Mouse (Mus musculus): ENCODE results near the gene Sat2.

Gene Sat2

GRCm38 (mm10) chr11:69632284-69633089 is 10.7 kb downstream of the Sat2 start, which contains the start of gene Fxr2:
Fxr2 (plus strand) TSS chr11:69632990.
- DNase-seq (ENCODE audit: low spot score in 2 of 2): peak; percentile 100

GRCm38 (mm10) chr11:69633128-69633866 is 11.5 kb downstream of the Sat2 start:
- DNase-seq (ENCODE audit: low spot score in 2 of 2): peak in 1 of 2 experiments; percentile 46

DNA sequence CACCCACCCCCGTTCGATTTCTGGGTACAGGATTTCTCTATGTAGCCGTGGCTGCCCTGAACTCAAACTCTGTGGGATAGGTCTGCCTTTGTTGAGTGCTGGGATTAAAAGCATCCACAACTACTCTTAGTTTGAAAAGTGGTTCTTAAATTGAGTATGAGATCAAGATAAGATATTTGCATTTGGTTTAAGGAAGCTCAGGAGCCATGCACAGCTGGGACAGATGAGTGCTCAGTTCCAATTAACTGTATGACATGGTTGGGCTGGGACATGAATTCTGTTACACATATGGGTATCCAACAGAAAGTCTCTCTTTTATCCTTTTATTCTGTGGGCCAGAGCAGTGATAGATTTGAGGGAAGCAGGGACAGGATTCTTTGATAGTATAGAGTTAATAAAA is 13.6 kb downstream of the Sat2 start:
- no peak for DNase-seq (ENCODE audit: low spot score in 2 of 2)

DNA sequence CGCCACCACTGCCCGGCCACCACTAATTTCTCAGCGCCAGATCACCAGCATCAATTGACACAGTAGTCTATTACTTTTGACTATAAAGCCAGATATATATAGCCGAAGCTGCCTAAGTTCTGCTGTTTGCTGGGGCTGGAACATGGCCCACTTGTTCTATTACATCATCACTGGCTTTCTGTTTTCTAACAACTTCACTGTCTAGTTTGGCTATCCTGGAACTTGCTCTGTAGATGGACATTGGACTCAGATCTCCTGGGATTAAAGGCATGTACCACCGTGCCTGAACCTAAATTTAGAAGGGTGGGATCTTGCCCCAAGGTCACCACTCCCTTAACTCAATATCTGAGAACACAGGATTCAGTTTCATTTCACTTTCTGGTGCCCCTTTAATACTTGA is 24.0 kb downstream of the Sat2 start:
- DNase-seq (ENCODE audit: low spot score in 2 of 2): no peak

- DNase-seq (ENCODE audit: low spot score in 2 of 2): no peak
Measured at GRCm38 (mm10) chr11:69653399-69653798, 31.6 kb downstream of the Sat2 start.

GRCm38 (mm10) chr11:69654760-69655159 is 32.9 kb downstream of the Sat2 start:
- no peak for DNase-seq (ENCODE audit: low spot score in 2 of 2)

DNA sequence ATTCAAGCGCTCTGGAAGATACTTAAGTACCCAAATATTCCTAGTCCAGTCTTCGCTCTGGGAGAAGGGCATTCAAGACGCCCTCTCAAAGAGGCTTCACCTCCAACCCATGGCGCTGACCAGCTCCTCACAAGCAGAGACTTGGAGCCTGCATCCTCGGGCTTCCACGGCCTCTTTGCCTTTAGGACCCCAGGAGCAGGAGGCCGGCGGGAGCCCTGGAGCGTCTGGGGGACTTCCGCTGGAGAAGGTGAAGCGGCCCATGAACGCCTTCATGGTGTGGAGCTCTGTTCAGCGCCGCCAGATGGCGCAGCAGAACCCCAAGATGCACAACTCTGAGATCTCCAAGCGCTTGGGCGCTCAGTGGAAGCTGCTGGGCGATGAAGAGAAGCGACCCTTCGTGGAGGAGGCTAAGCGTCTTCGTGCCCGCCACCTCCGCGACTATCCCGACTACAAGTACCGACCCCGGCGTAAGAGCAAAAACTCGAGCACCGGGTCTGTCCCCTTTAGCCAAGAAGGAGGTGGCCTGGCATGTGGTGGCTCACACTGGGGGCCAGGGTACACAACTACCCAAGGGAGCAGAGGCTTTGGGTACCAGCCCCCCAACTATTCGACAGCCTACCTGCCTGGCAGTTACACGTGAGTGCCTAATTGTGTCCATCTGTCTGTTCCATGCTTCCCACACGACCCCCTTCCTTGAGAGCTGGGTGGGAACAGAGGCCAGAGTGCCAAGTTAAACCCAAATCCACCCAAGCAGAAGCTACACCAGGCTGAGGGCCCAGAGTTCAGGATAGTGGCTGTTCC is 33.6 kb downstream of the Sat2 start, which contains the start of gene Sox15:
Sox15 (plus strand) TSS at position 51 of the 801 bp plus-strand sequence.
- DNase-seq (ENCODE audit: low spot score in 2 of 2): peak; percentile 50 to 76

GRCm38 (mm10) chr11:69656065-69656455 is 34.2 kb downstream of the Sat2 start:
- peak; percentile 55 to 68 for DNase-seq (ENCODE audit: low spot score in 2 of 2)

GRCm38 (mm10) chr11:69656617-69657461 is 35.0 kb downstream of the Sat2 start:
- peak in 1 of 2 experiments; percentile 66 for DNase-seq (ENCODE audit: low spot score in 2 of 2)

DNA sequence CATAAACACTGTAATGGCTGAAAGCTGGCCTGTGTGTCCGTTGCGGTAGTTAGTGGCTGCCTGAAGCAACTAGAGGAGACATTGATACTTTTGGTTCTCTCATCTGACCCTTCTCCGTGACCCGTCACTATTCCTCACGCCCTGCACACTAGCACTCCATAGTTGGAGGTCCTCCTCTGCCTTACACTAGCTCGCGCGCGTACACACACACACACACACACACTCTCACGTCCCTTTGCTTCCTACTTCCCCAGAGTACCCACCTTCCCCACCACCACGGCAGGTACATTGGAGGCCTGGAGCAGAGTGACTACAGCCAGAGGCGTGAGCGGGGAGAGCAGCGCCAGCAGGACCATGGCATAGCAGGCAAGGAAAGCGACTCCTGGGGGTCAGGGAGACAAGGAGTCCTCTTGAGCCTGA is 35.6 kb downstream of the Sat2 start:
- DNase-seq (ENCODE audit: low spot score in 2 of 2): no peak

GRCm38 (mm10) chr11:69661221-69661881 is 39.5 kb downstream of the Sat2 start:
- DNase-seq (ENCODE audit: low spot score in 2 of 2): no peak

DNA sequence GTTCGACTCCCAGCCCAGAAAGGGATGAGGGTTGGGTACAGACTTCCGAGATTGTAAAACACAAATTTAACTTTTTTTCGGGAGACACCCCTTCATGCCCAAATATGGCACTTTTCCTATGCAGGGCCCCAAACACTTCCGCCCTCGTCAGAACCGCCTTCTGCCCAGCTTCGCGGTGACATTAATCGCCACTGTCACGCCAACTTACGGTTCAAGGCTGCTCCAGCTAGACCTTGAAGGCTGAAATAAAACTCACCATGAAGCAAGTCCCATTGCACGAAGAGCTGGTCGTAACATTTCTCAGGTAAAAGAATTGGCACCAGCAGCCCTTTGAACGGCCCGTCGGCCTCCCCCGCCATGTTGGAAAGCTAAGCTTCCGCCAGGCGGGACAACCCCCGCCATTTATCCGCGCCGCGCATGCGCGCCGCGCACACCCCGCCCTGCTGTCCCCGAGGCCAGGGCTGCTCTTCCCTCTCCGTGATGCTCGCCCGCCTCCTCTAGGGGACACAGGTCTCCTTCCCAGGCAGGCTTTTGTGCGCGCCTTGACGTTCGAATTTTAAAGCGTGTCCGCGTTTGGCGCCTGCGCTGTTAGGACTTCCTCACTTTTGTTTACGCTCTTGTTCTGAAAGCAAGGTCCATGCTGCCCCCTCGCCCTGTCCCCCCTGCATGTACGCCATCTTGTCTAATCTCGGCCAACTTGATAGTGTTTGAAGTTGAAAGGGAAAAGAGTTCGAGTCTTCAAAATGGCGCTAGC is 40.6 kb downstream of the Sat2 start, which contains the start of gene Mpdu1:
Mpdu1 (minus strand) TSS at position 430 of the 754 bp plus-strand sequence.
- peak; percentile 86 to 90 for DNase-seq (ENCODE audit: low spot score in 2 of 2)

DNA sequence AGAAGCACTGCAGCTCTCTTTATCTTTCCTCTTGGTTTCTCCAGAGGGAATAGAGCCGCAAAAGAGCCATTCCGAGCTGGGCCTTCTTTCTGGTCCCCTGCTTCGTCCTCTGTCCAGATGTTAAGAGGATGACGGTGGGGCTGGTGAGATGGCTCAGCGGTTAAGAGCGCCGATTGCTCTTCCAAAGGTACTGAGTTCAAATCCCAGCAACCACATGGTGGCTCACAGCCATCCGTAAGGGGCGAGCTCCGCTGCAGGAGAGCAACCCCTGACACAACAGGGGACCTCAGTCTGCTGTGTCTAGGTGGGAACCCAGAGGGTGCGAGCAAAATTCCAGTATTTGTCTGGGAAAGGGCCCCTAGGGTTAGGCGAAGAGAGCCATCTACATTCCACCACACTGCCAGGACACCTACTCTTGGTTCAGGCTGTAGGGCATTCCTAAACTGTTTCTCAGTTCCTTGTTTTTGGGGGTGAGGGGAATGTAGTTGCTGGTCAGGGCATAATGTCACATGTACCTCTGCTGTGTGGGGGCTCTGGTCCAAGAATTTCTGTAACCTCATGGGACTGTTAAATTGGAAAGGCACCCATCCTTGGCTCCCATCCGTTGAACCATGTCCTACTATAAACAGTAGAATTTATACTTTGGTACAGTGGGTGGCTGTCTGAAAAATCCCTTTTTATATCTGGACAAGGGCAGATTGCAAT is 41.3 kb downstream of the Sat2 start:
- no peak for DNase-seq (ENCODE audit: low spot score in 2 of 2)

DNA sequence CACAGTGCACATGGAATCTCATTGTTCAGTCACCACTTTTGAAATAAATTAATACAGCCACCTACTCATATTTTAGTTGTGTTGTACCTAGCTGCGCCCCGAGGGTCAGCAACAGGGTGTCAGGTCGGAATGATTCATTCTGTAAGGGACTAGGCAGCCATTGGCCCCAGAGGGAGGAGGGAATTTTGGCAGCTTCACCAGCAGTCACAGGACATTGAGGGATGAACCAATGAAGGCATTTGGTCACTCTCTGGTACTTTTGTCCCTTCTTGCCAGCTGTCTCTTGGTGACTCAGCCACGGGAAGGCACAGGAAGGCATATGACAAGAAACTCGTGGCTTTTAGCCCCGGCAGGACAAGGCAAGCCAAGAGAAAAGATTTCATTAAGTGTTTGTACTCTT is 42.0 kb downstream of the Sat2 start:
- no peak for DNase-seq (ENCODE audit: low spot score in 2 of 2)

DNA sequence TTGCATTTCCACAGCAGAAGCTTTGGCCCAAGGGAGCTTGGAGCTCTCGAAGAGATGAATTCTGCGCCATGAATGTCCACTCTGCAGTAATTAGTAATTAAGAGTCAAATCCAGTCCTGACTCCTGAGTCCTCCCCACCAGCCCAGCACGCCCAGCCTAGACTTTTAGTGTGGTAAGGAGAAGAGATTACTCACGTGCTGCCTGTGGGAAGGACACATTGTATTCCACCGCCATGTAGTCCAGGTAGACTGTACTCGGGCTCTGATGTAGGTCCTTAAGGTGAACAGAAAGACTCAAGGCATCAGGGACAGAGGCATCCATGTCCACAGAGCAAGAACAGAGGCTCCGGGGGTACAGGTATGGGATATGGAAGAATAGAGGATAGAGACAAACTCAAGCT is 43.0 kb downstream of the Sat2 start:
- no peak for DNase-seq (ENCODE audit: low spot score in 2 of 2)

GRCm38 (mm10) chr11:69665457-69665960 is 43.7 kb downstream of the Sat2 start:
- DNase-seq (ENCODE audit: low spot score in 2 of 2): no peak

- no peak for DNase-seq (ENCODE audit: low spot score in 2 of 2)
Measured at GRCm38 (mm10) chr11:69665961-69666664, 44.3 kb downstream of the Sat2 start, which contains the start of gene Cd68. Cd68 (minus strand) TSS chr11:69666153.

GRCm38 (mm10) chr11:69666665-69667005 is 44.8 kb downstream of the Sat2 start:
- DNase-seq (ENCODE audit: low spot score in 2 of 2): no peak
